Mouse (Mus musculus): ENCODE measurements at regions not wholly inside any gene's neighbourhood (a gene's known extent, or its start where the extent isn't known, plus 50 kb on each side); places are given as distances from the start of the nearest gene placed in this dataset.
A peak's percentile ranks its signal among the peaks of the same experiment; 100 is the strongest.

DNA sequence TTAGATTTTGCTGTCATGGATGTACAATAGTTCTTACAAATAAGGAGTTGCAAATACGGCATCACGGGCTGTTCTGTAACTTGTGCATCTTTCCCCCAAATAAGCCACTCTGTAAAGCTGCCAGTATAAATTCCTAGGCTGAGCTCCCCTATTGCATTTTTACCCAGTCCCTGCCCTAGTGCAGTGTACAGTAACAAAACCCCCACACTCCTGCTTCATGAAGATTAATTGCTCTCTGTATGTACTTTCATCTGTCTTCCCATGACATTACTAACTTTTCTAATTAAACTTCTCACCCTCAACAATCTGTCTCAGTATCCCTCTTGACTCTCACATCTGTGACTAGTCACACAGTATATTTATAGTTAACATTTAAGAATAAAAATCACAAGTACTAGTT lies 73.4 kb downstream of the Tm4sf1 start:
- DNase-seq (ENCODE audit: low read depth, low spot score), result no peak

DNA sequence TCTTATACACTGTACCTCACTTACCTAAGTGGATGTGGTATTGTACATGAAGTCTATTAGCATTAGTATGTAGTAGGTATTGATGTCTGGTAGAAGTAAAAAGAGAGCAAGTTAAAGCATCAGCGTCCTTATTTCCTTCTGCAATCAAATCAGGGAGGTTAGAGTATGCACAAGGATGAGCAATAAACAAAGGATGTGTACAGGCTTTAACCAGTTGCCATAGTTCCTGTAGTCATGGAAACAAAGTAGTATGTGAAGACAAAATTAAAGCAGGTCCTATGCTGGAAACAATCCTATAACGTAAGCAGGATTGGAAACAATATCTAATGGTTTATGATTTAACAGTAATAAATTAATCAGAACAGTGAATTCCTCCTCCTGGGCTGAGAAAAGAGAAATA lies 78.0 kb downstream of the Tm4sf1 start:
- no peak for DNase-seq (ENCODE audit: low read depth, low spot score)

DNA sequence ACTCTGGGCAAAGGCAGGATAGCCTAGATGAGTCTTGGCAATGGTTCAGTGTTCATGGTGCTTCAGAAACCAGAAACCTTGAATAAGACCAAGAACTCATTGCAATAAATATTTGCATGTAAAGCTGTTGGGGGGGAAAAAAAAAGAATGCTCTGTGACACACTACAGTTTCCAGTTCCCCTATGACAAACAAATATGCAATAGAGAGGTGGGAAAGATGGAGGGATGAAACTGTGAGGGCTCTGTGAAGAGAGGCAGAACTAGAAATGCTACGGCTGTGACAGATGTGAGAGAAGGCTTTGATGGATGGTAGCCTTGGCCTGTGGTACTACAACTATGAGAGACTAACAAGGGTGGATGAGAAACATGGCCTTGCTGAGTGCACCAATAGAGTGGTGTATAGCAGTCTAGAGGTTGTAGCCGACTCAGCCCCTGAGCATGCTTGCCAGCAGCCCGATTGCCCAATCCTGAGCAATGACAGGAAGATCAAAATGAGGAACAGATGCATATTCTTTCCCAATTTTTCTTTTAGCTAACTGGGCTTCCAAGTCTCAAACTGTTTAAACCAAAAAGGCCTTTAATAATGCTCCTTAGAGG lies 79.4 kb downstream of the Tm4sf1 start:
- no peak for DNase-seq (ENCODE audit: low read depth, low spot score)

DNA sequence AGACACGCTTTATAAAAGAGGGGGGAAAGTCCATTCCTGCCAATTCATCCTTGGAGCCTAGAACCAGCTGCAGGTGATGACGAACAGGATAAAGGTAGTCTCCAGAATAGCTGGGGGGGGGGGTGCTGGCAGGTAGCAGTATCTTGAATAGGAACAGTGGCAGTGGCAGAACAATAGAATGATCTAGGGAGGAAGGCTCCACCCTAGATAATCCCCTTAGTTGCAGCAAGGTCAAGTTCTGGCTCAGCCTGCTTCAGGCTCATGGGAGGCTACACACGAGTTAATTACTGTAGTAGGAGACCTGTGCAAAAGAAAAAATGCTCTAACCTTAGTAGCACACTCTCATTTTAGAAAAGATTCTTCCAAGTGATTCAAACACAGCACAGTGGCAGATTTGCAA lies 83.4 kb downstream of the Tm4sf1 start:
- DNase-seq (ENCODE audit: low read depth, low spot score), result peak; percentile 52

DNA sequence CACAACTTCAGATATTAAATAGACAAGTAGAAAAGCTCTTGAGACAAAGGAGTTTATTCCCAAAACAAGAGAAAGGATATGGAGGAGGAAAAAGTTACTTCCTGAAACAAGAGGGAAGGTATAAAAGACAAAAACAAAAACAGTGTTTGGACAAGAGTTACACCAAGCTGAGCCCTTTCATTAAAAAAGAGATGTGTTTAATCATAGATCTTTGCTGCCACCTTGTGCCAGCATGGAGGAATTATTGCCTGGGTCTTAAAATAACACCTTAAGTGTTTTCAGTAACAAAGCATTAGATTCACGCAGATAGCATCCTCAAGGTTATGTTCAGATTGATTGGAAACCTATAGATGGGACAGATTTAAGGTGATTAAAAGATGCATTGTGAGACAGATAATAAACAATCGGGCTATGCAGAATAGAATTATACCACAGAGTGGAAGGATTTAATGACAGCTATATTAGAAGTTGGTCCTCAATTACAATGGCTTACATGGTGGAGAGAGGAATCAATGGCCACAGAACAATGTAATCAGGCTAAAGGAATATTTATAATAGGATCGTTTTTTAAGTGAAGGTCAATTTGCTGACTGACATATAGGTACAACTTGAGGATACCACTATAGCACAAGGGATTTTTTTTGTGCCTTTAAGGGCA lies 97.6 kb downstream of the Tm4sf1 start:
- peak; percentile 75 for DNase-seq (ENCODE audit: low read depth, low spot score)

DNA sequence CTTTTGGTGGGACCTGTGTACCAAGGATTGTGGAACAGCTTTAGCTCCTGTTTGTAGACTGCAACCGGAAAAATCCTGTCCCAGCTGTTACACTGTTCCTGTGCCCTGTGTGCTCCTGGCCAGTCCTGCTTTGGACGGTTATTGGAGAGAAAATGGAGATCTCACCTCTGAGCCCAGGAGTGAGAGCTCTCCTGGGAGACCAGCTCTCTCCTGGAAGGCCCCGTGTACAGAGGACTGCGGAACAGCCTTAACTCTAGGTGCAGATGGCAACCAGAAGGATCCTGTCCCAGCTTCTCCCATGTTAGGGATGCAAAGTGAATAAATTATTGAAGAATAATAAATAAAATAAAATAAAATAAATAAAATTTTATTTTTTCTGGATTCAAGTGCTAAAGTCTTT lies 98.4 kb downstream of the Tm4sf1 start:
- no peak for DNase-seq (ENCODE audit: low read depth, low spot score)

DNA sequence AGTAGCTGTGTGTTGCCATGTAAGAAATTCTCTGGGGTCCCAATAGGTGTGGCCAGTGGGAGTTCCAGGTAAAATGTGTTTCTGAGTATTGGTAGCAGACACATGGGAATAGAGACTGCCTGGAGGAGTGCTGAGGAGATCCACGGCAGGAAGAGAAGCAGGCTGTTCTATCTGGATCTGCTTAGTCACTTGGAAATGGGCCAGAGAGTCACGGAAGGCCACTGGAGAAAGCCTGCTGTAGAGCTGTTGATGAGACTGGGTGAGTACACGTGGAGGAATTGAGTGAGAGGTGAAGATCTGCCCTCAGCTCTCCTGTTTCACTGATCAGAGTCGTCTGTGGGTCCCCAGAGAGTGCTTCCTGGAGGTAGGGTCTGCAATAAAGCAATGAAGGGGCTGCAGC lies 120.2 kb downstream of the Tm4sf1 start:
- no peak for DNase-seq (ENCODE audit: low read depth, low spot score)

DNA sequence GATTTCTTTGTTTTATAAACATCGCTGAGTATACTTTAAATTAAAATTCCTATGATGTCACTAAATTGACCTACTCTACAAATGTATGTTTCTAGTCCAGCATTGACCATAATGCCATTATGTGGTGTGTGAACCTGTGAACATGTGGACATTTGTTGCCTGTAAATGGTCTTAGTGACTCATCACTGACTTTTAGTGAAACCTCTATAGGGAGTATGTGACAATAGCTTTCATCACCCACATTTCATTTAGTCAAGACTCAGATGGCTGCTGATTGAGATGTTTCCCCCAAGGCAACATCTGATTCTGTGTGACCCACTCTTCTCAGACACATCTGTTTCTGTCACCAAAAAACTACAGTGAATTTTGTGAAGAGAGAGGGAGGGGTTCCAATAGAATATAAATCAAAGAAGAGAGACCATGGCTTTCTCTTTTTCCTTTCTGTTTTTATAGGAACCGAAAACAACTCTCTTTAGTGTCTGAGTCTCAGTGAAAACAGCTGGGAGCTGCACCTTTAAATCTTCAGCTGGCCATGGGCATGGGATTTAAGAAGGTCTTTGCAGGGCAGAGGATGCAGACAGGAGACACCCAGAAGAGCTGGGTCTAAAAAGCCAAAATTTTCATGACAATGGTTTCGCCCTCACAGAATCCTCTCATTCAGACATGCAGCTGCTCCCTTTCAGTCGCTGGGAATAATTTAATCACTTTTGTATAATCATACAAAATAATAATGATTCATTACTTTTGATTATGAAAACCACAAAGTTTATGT lies 148.4 kb downstream of the Tm4sf1 start:
- DNase-seq (ENCODE audit: low read depth, low spot score), result no peak

DNA sequence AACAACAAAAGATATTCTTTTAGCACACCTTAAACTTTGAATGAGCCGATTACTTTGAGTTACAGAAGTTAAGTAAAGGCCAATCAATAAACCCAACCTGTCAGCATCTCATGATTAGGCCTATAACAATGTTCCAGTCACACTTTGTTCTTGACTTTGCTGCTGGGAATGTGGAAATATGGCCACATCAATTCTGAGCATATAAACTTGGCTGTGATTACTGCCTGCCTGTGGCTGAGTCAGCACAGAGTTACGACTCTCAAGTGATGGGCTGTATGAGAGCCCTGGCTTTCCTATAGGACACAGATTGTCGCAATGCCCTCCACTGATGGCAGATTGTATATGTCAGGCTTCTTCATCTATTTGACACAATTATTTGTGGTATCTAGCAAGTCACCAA lies 152.6 kb downstream of the Tm4sf1 start:
- DNase-seq (ENCODE audit: low read depth, low spot score), result no peak

DNA sequence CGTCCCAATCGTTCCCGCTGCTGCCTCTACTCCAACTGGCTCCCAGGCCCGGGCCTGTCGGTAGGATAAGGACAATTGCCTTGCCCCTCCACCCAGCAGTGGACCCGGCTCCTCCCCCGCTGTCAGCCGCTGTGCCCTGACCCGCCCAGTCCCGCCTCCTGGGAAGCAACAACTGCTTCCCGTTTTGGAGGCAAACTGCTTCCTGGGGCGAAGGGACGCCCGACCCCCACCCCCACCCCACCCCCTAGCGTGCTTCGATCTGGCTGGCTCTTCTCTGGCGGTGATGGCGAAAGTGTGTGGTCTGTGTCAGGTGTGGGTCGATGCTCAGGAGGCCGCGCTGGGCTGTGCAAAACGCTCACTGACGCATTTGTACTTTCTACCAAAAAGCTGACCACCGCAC lies 164.9 kb downstream of the Tm4sf1 start:
- peak; percentile 78 for DNase-seq (ENCODE audit: low read depth, low spot score)

DNA sequence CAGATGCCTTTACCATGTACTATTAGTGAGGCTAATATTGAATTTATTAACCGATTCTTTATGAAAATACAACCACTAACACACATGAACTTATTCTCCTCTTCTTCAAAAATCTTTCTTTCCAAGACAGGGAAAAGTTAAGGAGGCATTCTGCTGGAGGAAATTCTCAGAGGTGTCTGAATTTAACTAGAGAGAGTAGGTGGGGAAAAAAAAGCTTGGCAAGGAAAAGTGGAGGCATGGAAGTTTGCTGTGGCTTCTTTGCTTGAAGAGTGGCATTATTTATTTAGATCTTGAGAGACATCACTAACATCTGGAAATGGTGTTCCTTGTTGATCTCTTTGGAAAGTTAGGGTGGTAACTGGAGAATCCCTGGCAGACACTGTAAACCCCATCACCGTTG lies 173.2 kb downstream of the Tm4sf1 start:
- DNase-seq (ENCODE audit: low read depth, low spot score), result no peak

DNA sequence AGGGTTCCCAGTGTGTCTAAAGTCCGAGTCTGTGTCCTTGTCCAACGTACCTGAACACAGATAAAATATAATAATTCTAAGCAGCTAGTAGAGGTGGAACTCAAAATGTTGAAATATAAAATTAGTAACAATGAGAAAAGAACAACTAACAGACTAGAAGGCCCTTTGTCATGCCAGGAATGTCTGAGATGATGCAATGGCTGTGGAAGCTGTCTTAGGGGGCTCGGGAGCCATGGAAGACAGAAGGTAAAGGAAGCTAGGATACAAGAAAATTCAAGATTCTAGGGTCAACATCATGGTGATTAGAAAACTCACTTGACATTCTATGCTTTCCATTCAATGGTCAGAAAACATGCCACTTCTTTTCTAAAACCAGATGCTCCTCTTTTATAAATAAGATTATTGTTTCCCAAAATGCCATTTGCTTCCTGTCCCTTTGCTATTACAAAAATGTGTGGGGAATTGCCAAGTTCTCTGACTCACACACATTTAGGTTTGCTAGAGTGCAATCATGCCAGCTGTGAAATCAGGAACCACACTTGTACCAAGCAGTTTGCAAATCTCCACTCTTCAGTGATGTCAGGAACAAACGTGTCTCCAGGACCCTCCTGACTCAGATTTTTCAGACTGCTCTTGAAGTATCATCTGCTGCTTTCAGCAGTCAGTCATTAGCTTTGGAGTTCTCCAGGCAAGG lies 175.8 kb downstream of the Tm4sf1 start:
- DNase-seq (ENCODE audit: low read depth, low spot score), result no peak

DNA sequence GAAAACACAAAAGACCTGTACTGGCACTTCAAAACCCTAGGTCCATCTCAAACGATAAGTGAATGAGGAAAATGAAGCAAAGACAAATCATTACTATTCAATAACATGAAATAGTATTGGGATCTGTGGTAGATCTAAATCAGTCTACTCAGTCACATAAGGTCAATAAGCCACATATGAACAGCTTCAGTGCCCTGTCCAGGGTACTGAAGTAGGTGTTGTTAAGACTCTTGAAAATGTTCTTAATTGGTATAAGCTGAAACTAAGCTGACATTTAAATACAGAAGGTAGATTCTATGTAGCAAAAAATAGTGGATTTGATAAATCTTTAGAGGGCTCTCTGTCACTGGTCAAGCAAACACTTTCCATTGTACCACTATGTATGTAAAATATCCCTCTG lies 183.8 kb downstream of the Tm4sf1 start:
- DNase-seq (ENCODE audit: low read depth, low spot score), result peak; percentile 40

DNA sequence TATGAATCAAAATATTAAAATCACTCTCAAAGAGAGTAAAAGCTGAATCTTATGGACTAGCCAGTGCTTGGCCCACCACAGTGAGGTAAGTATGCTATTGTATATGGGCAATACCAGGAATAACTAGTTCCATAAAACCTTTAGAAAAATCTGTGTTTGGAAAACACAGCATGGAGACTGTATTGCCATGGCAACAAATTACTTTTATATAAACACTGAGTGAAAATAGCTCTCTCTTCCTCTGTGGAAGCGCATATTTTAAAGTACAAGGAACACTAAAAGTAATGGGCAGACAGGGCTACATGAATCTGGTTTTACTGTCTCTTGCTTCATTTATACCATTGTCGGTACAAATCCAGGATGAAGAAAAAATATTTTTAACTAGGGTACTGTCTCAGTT lies 199.5 kb downstream of the Tm4sf1 start:
- DNase-seq (ENCODE audit: low read depth, low spot score), result no peak

DNA sequence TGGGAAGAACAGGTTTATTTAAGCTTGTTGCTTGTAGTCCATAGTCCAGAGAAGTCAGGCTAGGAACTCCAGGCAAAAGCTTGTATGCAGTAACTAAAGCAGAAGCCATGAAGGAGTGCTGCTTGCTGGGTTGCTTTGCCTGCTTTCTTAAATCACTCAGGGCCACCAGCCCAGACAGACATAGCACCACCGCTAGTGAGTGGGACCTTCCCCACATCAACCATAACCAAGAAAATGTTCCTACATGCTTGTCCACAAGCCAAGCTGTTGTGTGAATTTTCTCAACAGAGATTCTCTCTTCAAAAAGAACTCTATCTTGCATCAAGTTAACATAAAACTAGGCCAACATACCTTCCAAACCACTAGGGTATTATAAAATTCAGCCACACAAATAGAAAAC lies 201.3 kb downstream of the Tm4sf1 start:
- no peak for DNase-seq (ENCODE audit: low read depth, low spot score)

DNA sequence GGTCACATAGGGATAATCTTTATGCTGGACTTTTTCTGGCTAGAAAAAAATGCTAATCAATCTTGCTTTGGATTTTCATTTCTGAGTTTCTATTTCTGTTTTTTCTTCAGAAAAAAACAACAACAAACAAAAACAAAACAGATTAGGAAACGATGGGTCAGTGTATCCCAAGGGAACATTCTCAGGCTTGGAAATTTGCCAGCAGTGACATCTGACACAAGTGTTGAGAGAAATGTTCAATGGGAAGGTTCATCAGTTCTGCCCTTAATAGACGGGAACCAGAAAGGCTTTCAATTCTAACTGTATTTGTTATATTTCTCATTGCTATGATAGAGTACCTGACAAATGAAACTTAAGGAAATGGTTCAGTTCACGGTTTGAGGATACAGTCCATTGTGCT lies 206.9 kb downstream of the Tm4sf1 start:
- no peak for DNase-seq (ENCODE audit: low read depth, low spot score)

DNA sequence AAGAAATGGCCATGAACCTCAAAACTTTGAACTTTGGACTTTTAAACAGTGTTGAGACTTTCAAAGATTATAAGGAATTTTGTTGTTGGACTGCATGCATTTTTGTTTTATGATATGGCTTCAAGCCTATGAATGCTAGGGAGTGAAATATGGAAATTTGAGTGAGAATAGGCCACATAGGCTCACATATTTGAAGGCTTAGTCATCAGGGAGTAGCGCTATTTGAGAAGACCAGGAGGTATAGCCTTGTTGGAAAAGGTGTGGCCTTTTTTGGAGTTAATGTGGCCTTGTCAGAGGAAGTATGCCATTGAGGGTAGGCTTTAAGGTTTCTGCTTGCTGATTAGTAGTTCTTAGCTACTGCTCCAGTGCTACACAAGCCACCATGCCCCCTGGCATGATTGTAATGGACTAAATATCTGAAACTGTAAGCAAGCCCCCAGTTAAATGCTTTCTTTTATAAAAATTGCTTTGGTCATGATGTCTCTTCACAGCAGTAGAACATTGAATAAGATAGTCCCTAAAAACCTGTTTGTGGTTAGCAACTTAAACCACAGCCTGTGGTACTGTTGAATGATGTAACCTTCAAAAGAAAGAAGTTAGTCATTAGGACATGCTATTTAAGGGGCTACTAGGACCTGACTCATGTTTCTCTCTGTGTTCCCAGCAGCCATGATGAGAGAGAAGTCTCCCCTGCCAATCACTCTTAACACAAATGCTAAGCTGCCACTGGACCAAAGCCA lies 208.4 kb downstream of the Tm4sf1 start:
- DNase-seq (ENCODE audit: low read depth, low spot score), result no peak

DNA sequence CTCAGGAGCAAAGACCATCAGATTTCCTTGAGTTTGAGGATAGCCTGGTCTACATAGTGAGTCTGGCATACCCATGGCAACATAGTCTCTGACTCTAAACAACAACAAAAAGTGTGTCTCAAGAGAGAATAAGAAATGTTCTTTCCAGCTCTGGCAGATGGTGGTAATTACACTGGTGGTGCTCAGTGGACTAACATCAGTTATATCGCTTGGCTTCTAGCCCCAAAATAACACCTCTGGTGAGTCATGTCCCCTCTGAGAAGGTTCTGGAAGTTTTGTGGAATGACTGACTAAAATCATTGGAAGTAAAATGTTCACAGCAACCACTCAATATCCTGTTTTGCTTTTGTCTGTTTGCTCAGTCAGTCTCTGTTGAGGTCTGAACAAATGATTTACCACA lies 227.3 kb downstream of the Tm4sf1 start:
- DNase-seq (ENCODE audit: low read depth, low spot score), result no peak

DNA sequence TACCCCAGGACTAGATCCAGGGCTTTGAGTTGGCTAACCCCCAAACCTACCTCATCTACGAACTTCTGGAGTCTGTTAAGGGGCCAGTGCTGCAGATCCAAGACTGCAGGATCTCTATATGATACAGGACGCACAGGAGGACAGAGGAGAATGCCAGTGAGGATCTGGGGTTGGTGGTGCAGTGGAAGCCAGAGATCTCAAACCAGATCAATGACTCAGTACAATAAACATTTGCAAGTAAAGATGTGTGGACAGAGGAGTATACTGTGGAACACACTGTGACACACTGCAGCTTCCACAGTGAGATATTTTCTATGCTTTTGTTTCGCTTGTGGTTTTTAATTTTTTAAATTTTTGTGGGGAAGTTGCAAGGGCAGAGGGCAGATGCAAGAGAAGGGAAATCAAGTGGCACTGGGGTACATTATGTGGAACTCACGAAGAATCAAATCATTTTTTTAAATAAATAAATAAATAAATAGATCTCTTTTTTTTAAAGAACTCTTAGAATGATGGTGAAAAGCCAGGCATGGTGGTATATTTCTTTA lies 227.8 kb downstream of the Tm4sf1 start:
- DNase-seq (ENCODE audit: low read depth, low spot score), result no peak

DNA sequence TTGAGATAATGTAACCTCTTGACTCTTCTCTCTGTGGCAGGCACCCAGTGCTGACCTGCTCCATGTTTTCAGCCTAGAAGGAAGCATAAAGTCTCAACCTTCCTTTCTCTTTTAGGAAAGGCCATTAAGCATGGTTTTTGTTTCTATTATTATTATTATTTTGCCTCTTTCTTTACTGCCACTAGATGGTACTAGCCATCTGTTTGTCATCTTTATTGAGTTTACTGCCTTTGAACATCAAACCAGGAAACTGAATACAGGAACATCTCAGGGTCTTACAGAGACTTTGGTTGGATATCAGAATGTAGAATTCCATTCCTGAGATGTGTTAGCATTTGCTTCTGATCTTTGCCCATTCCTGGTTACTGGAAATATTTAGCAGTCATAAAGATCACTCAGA lies 268.8 kb downstream of the Tm4sf1 start:
- no peak for DNase-seq (ENCODE audit: low read depth, low spot score)

DNA sequence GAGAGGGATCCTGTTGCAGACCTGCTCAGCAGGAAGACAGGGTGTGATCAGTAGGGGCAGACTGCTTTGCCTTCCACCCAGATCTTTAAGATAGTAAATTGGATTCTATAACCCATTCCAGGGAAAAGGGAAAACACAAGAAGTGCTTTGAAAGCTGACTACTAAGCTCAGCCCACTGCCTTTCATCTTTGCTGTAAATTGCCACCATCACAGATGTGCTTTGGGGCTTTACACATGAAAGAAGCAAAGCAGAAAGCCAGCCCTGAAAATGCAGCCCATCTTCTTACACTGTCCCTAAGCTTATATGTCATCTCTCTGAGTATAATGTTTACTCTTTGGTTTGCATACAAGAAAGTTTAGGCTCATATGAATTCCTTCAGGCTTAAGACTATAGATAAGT lies 283.6 kb downstream of the Tm4sf1 start:
- no peak for DNase-seq (ENCODE audit: low read depth, low spot score)

DNA sequence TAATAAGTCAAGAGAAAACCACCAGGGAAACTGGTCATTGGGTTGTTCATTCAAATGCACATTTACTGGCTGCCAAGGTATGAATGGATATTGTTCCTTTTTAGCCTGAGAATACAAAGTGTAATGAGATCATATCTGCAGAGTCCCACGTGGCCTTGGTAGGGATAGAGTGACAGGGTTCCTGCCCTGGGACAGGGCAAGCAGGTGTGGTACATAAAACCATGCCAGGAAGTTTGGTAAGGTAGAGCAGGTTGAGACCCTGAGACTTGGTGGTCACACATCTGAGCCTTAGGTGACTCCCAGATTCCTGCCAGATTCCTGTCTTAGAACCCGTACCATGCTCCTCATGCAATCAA lies 320.5 kb downstream of the Tm4sf1 start:
- no peak for DNase-seq (ENCODE audit: low read depth, low spot score)
